Mouse (Mus musculus) ES-Bruce4 (cell line): Measurements from ENCODE around the gene Il21. TPM values are rescaled to one million over a fixed set of nuclear protein-coding genes. Genes with fewer than 3 reads are reported as not detected.

Experiments
- H3K27ac ChIP-seq: 2 replicates; pipeline ENCODE4 v1.5.1; 2012; ENCODE audit warnings: low read length, inconsistent platforms; ENCODE audit not compliant: insufficient read depth
- H3K27me3 ChIP-seq: 2 replicates; pipeline ENCODE4 v1.6.1; 2012; ENCODE audit warnings: mild to moderate bottlenecking, low read length, inconsistent platforms; ENCODE audit not compliant: control insufficient read depth, poor library complexity, insufficient read depth, severe bottlenecking
- H3K36me3 ChIP-seq: 2 replicates; pipeline ENCODE4 v1.6.1; 2012; ENCODE audit warnings: inconsistent platforms, mild to moderate bottlenecking, low read length, moderate library complexity; ENCODE audit not compliant: control insufficient read depth, poor library complexity, insufficient read depth, severe bottlenecking
- H3K4me1 ChIP-seq: one replicate; pipeline ENCODE4 v1.8.1; 2011; ENCODE audit warnings: low read length; ENCODE audit not compliant: control insufficient read depth, insufficient read depth
- H3K4me3 ChIP-seq: 2 replicates; pipeline ENCODE4 v1.5.1; 2011; ENCODE audit warnings: low read depth, mild to moderate bottlenecking, low read length
- H3K9ac ChIP-seq: 2 replicates; pipeline ENCODE4 v1.6.1; 2012; ENCODE audit warnings: low read depth, mild to moderate bottlenecking, inconsistent platforms; ENCODE audit not compliant: poor library complexity, severe bottlenecking
- H3K9me3 ChIP-seq: replicated peaks from 2 replicates; pipeline ENCODE4 v1.6.1; 2012; ENCODE audit warnings: mild to moderate bottlenecking, low read length, inconsistent platforms; ENCODE audit not compliant: control insufficient read depth, poor library complexity, insufficient read depth, severe bottlenecking
- CTCF ChIP-seq: IDR thresholded peaks from one replicate; pipeline ENCODE4 v1.8.1; 2011; ENCODE audit warnings: low read depth, low read length
- EP300 ChIP-seq: IDR thresholded peaks from 2 replicates; pipeline ENCODE4 v1.6.1; 2011; ENCODE audit warnings: low read depth, low read length; ENCODE audit not compliant: insufficient read depth
- POLR2A ChIP-seq: IDR thresholded peaks from one replicate; pipeline ENCODE4 v1.8.1; 2011; ENCODE audit warnings: low read length; ENCODE audit not compliant: insufficient read depth
- polyA plus RNA-seq: library from polyadenylated mRNA; stranded (reverse); fragments of >200 nt; gene quantifications from 2 replicates; pipeline ENCODE4 v1.2.4, GENCODE M21; 2011; ENCODE audit warnings: low read depth; ENCODE audit not compliant: missing spikeins, insufficient read depth, insufficient read length

Il21 gene
- polyA plus RNA-seq, 1 experiment = not detected

DNA sequence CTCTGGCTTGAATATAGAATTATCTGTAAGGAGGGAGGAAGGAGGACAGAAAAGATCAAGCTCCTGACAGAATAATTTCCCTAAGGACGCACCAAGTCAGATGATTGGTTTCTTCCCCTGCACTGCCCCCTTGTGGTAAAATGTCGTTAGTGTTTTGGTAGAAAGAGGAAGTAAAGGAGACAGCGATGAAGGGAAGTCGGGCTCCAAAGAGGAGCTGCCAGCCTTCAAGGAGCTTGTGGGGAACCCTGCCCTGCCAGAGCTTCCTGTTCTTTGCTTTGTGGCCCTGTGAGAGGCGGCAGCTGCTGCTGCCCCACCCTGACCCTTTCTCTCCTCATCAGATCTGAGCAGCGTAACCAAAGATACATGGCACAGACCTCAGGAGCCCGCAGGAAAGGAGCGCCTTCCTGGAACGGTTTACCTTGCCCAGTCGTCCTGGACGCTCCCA lies 28.4 kb downstream of the Il21 start:
- no peaks in the 10 kb centered on the region for H3K27me3 ChIP-seq
- H3K9me3 ChIP-seq = no peaks in the 10 kb centered on the region
- H3K27ac ChIP-seq = no peak overlapping the region
- H3K36me3 ChIP-seq = no peaks in the 10 kb centered on the region
- peaks cover 3% of the 10 kb centered on the region for H3K4me1 ChIP-seq
- no peak for TF ChIP-seq POLR2A
- peak; percentile 20 for TF ChIP-seq CTCF
- H3K4me3 ChIP-seq = peak overlapping the region; percentile 99
- H3K9ac ChIP-seq = peak overlapping the region; percentile 81

DNA sequence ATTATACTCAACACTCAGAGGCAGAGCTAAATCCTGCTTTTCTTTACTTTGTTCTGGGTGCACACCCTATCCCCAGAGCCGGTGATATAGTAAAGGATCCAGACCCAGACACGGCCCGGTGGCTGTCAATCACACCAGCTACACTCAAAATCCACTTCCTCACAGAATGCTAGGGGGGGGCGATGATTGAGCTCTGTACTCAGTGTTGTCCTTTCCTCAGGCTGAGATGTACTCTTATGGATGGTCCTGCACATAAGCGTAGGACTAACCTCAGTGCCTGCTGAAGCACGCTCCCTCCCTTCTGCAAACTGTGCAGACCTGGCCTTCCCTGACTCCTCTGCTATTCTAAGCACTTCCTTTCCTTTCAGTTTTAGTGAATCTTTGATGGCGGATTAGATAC lies 29.6 kb downstream of the Il21 start:
- H3K36me3 ChIP-seq = no peaks in the 10 kb centered on the region
- no peak overlapping the region for H3K27ac ChIP-seq
- H3K9me3 ChIP-seq = no peaks in the 10 kb centered on the region
- H3K4me3 ChIP-seq = no peak overlapping the region
- peaks cover 3% of the 10 kb centered on the region for H3K4me1 ChIP-seq
- H3K27me3 ChIP-seq = no peaks in the 10 kb centered on the region
- TF ChIP-seq EP300 (no peak), CTCF (no peak), POLR2A (no peak)
- no peak overlapping the region for H3K9ac ChIP-seq

DNA sequence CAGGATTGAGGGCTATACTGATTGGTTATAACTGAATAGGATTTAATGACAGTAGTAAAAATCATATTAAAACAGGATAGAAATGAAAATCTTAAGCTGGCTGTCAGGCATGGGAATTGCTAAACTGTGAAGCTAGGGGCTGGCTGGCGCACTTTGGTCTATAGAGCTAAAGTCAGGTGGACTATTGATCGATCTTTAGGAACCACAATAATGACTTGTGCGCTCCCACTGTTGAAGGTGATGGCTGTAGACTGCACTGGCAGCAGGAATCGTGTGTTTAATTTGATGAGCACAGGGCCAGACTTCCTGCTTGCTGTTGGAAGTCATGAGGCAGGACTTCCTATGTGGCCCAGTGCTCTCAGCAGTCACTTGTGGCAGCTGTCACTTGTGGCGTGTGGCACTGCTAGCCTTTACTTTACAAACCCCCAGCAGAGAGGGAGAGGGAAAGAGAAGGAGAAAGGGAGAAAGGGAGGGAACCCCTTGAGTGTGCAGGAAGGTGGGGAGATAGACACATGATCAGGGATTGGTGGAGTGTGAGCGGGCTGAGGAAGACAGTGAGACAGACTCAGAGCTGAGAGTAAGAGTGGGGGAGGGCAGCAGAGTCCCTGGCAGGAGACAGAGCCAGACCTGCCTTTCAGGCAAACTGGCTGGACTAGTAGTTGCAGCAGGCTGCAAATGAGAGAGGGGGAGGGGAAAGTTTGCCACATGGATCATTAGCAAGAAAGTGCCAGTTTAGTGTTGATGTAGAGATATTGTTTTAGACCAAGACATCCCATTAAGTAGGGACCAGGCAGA lies 31.1 kb downstream of the Il21 start:
- no peak overlapping the region for H3K4me3 ChIP-seq
- peaks cover 3% of the 10 kb centered on the region for H3K4me1 ChIP-seq
- H3K9ac ChIP-seq = no peak overlapping the region
- H3K36me3 ChIP-seq = no peaks in the 10 kb centered on the region
- no peaks in the 10 kb centered on the region for H3K27me3 ChIP-seq
- no peak overlapping the region for H3K27ac ChIP-seq
- TF ChIP-seq CTCF (no peak), EP300 (0 out of 2 replicates have a peak, but pooled peaks have one; percentile 31), POLR2A (no peak)
- no peaks in the 10 kb centered on the region for H3K9me3 ChIP-seq

DNA sequence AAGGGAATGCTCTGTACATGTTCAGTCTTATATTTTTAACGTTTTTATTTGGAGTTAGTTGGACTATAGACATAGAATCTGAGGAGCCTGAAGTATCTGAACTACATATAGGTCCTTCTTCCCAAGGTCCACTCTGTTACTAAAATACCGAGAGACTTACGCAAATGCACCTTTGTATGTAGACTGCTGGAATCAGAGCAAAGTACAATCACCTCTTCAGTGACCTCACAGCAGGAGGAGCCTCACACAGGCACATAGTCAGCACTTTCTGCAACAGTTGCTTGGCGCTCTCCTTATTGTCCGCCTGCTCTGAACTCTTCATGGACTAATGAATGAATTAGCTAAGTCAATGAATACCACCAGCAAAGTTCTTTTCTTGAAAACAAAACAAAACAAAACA lies 34.1 kb downstream of the Il21 start:
- H3K36me3 ChIP-seq = no peaks in the 10 kb centered on the region
- H3K4me3 ChIP-seq = no peak overlapping the region
- TF ChIP-seq POLR2A = no peak
- TF ChIP-seq CTCF = no peak
- TF ChIP-seq EP300 = no peak
- H3K9ac ChIP-seq = no peak overlapping the region
- H3K27ac ChIP-seq = no peak overlapping the region
- H3K4me1 ChIP-seq = peaks cover 3% of the 10 kb centered on the region
- no peaks in the 10 kb centered on the region for H3K9me3 ChIP-seq
- no peaks in the 10 kb centered on the region for H3K27me3 ChIP-seq

DNA sequence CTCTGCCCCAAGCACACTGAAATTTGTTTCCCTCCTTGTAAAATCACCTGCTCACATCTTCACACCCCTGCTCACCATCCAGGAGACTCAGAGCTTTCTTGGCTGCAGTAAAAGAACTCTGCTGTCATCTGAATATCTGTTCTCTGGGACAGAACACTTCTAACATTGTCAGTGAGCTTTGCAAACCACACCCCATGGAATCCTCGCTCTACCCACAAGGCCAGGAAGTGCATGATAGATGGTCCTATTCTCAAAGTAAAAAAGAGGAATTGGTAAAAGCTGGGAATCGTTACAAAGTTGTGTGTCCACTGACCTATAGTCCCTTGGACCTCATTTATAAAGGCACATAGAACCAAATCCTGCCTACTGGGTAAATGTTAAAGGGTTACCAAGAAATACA lies 40.5 kb downstream of the Il21 start:
- no peaks in the 10 kb centered on the region for H3K27me3 ChIP-seq
- no peaks in the 10 kb centered on the region for H3K36me3 ChIP-seq
- H3K27ac ChIP-seq = no peak overlapping the region
- H3K9me3 ChIP-seq = no peaks in the 10 kb centered on the region
- TF ChIP-seq EP300 (no peak), CTCF (no peak), POLR2A (no peak)
- H3K4me3 ChIP-seq = no peak overlapping the region
- H3K9ac ChIP-seq = no peak overlapping the region
- H3K4me1 ChIP-seq = no peaks in the 10 kb centered on the region

DNA sequence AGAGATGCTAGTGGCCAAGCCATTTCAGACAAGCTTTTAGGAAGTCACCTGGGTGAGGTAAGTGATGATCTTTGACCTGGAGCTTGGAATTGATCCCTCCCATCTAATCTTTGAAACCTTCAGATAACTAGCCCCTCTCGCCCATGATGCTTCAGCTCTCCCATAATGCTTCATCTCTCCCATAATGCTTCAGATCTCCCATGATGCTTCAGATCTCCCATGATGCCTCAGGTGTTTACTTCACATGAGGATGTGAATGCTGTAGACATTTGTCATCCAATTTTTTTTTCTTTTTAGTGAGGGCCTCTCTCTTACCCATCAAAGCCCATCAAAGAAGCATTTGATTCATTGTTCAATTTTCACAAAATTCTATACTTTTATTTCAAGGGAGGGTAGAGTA lies 46.9 kb downstream of the Il21 start:
- no peaks in the 10 kb centered on the region for H3K9me3 ChIP-seq
- TF ChIP-seq CTCF = no peak
- no peak for TF ChIP-seq POLR2A
- H3K4me3 ChIP-seq = no peak overlapping the region
- H3K9ac ChIP-seq = no peak overlapping the region
- no peaks in the 10 kb centered on the region for H3K27me3 ChIP-seq
- no peaks in the 10 kb centered on the region for H3K4me1 ChIP-seq
- no peaks in the 10 kb centered on the region for H3K36me3 ChIP-seq
- H3K27ac ChIP-seq = no peak overlapping the region
